8 mouse cellular contexts compared by ENCODE assay signal in genomic region chr5:63906149-63907093, GRCm38 (mm10).
A peak's percentile ranks its signal among the peaks of the same experiment; 100 is the strongest.
DNase-seq lines count a peak whose midpoint lies in the region; ATAC-seq lines count a peak whose summit lies in the region.

No protein-coding gene starts in this region.

- H3K4me1 ChIP-seq in hindbrain, embryonic 15.5 days (replicated peaks) = no peaks in the 10 kb centered on the region; the same call in 1 of the 2 replicates

- no peak overlapping the region for H3K9ac ChIP-seq in hindbrain, embryonic 15.5 days

- no peaks in the 10 kb centered on the region for H3K36me3 ChIP-seq in hindbrain, embryonic 15.5 days

- H3K9me3 ChIP-seq in hindbrain, embryonic 15.5 days = no peaks in the 10 kb centered on the region

- peak; percentile 79 for ATAC-seq in hindbrain, embryonic 15.5 days (ENCODE audit: low FRiP score, low read depth)

- 46% methylated on average over 13 of the region's 13 CpGs for WGBS in hindbrain, embryonic 15.5 days

- no peak overlapping the region for H3K4me3 ChIP-seq in hindbrain, embryonic 15.5 days

- no peaks in the 10 kb centered on the region for H3K27me3 ChIP-seq in hindbrain, embryonic 15.5 days

- DNase-seq in MN1 (ENCODE audit: low spot score) = peak; percentile 80
- peak; percentile 91 for DNase-seq in cerebellum, adult 9-10 months
- peak; percentile 58 to 79 for DNase-seq in frontal cortex, postnatal 10 days (ENCODE audit: low spot score in 2 of 2)
- DNase-seq in left cerebral cortex, adult 11 months (ENCODE audit: low spot score) = peak; percentile 80
- peak; percentile 89 for DNase-seq in lung, postnatal 36 days
- peak; percentile 86 for DNase-seq in retina, postnatal 1 day
- DNase-seq in thymus, postnatal 4 days = peak; percentile 86

- no peak overlapping the region for H3K27ac ChIP-seq in hindbrain, embryonic 15.5 days (replicated peaks)

- H3K4me2 ChIP-seq in hindbrain, embryonic 15.5 days = no peak overlapping the region; the same call in 1 of the 2 replicates
